ENCODE assay signal across 8 mouse cellular contexts in genomic region chr16:84835441-84835822, GRCm38 (mm10). TPM values are rescaled to one million over a fixed set of nuclear protein-coding genes. Genes with fewer than 3 reads are reported as not detected.
DNase-seq lines count a peak whose midpoint lies in the region; ATAC-seq and TF ChIP-seq lines count a peak whose summit lies in the region.

Gene Atp5j (minus strand): TSS chr16:84835625.

- peak within 1 kb of the TSS; percentile 70 for H3K4me2 ChIP-seq in embryonic facial prominence, embryonic 15.5 days (replicated peaks)
- H3K4me2 ChIP-seq in limb, embryonic 11.5 days (ENCODE audit: low read depth, severe bottlenecking): peak within 1 kb of the TSS; percentile 73
- peak within 1 kb of the TSS; percentile 76 for H3K4me2 ChIP-seq in midbrain, embryonic 12.5 days (replicated peaks)
- H3K4me2 ChIP-seq in stomach, embryonic 14.5 days (replicated peaks; ENCODE audit: low read depth, low read length): peak within 1 kb of the TSS; percentile 76

- H3K4me3 ChIP-seq in spleen, adult 2 months (ENCODE audit: extremely low read depth, insufficient read depth, insufficient read length): peak within 1 kb of the TSS; percentile 84
- H3K4me3 ChIP-seq in embryonic facial prominence, embryonic 15.5 days (replicated peaks): peak within 1 kb of the TSS; percentile 92
- peak within 1 kb of the TSS; percentile 93 for H3K4me3 ChIP-seq in limb, embryonic 11.5 days (ENCODE audit: low read depth, low read length)
- H3K4me3 ChIP-seq in midbrain, embryonic 12.5 days: peak within 1 kb of the TSS; percentile 85
- H3K4me3 ChIP-seq in stomach, embryonic 14.5 days (ENCODE audit: low read depth, low read length): peak within 1 kb of the TSS; percentile 90

- peak; percentile 73 for ATAC-seq in embryonic facial prominence, embryonic 15.5 days (ENCODE audit: insufficient number of reproducible peaks, low FRiP score, low TSS enrichment, low read depth)
- peak; percentile 67 for ATAC-seq in limb, embryonic 11.5 days (ENCODE audit: insufficient number of reproducible peaks, low FRiP score, low TSS enrichment, low read depth)
- peak; percentile 62 for ATAC-seq in midbrain, embryonic 12.5 days (ENCODE audit: low FRiP score, low read depth)
- ATAC-seq in stomach, embryonic 14.5 days (ENCODE audit: insufficient number of reproducible peaks, insufficient read depth, low FRiP score, low read depth): peak; percentile 65

- TF ChIP-seq CTCF in spleen, adult 2 months (IDR thresholded peaks at IDR 0.05; ENCODE audit: extremely low read depth, insufficient read depth, insufficient read length, insufficient replicate concordance): no peak

- H3K4me1 ChIP-seq in spleen, adult 2 months (ENCODE audit: control insufficient read depth, insufficient read depth, insufficient read length): no peaks in the 10 kb centered on the region; the same call in 1 of the 2 replicates
- peaks cover 23% of the 10 kb centered on the region for H3K4me1 ChIP-seq in embryonic facial prominence, embryonic 15.5 days
- H3K4me1 ChIP-seq in limb, embryonic 11.5 days (ENCODE audit: control insufficient read depth, insufficient read depth, low read length): 0 out of 2 replicates have a peak, but pooled peaks cover 3% of the 10 kb centered on the region
- peaks cover 21% of the 10 kb centered on the region for H3K4me1 ChIP-seq in midbrain, embryonic 12.5 days
- H3K4me1 ChIP-seq in stomach, embryonic 14.5 days (ENCODE audit: control insufficient read depth, insufficient read depth, low read length): peaks cover 20% of the 10 kb centered on the region; the same call in 1 of the 2 replicates

- no peaks in the 10 kb centered on the region for H3K9me3 ChIP-seq in embryonic facial prominence, embryonic 15.5 days (replicated peaks)
- H3K9me3 ChIP-seq in limb, embryonic 11.5 days (ENCODE audit: control insufficient read depth, low read length): no peaks in the 10 kb centered on the region
- no peaks in the 10 kb centered on the region for H3K9me3 ChIP-seq in midbrain, embryonic 12.5 days
- no peaks in the 10 kb centered on the region for H3K9me3 ChIP-seq in stomach, embryonic 14.5 days (ENCODE audit: control insufficient read depth, low read depth, low read length)

- peak; percentile 0; the same call in 1 of the 2 replicates for TF ChIP-seq POLR2A in spleen, adult 2 months (IDR thresholded peaks at IDR 0.05; ENCODE audit: low read depth, low read length)

- peak within 1 kb of the TSS; percentile 95 for H3K9ac ChIP-seq in embryonic facial prominence, embryonic 15.5 days
- peak within 1 kb of the TSS; percentile 99 for H3K9ac ChIP-seq in limb, embryonic 11.5 days (ENCODE audit: low read length)
- H3K9ac ChIP-seq in midbrain, embryonic 12.5 days (replicated peaks): peak within 1 kb of the TSS; percentile 92
- H3K9ac ChIP-seq in stomach, embryonic 14.5 days (replicated peaks; ENCODE audit: low read depth, low read length): peak within 1 kb of the TSS; percentile 96

- peak within 1 kb of the TSS; percentile 93 for H3K27ac ChIP-seq in spleen, adult 2 months (ENCODE audit: insufficient read depth, low read length)
- H3K27ac ChIP-seq in embryonic facial prominence, embryonic 15.5 days (replicated peaks): peak within 1 kb of the TSS; percentile 99
- peak within 1 kb of the TSS; percentile 95 for H3K27ac ChIP-seq in limb, embryonic 11.5 days (replicated peaks; ENCODE audit: low read depth, low read length)
- peak within 1 kb of the TSS; percentile 96 for H3K27ac ChIP-seq in midbrain, embryonic 12.5 days (replicated peaks)
- H3K27ac ChIP-seq in stomach, embryonic 14.5 days (ENCODE audit: low read length): peak within 1 kb of the TSS; percentile 97

- 0% methylated on average over 49 of the region's 57 CpGs for WGBS in spleen, adult 2 months
- WGBS in embryonic facial prominence, embryonic 15.5 days: under 1% methylated on average over 53 of the region's 57 CpGs
- WGBS in limb, embryonic 11.5 days: under 1% methylated on average over 44 of the region's 57 CpGs
- WGBS in midbrain, embryonic 12.5 days: under 1% methylated on average over 52 of the region's 57 CpGs
- WGBS in stomach, embryonic 14.5 days: 0% methylated on average over 46 of the region's 57 CpGs

- H3K36me3 ChIP-seq in spleen, adult 2 months (ENCODE audit: control insufficient read depth, insufficient read depth, low read length): peaks cover 14% of the 10 kb centered on the region
- peaks cover 23% of the 10 kb centered on the region for H3K36me3 ChIP-seq in embryonic facial prominence, embryonic 15.5 days
- H3K36me3 ChIP-seq in limb, embryonic 11.5 days (ENCODE audit: control insufficient read depth, insufficient read depth, low read length): peaks cover 10% of the 10 kb centered on the region
- H3K36me3 ChIP-seq in midbrain, embryonic 12.5 days: peaks cover 32% of the 10 kb centered on the region
- peaks cover 27% of the 10 kb centered on the region for H3K36me3 ChIP-seq in stomach, embryonic 14.5 days (ENCODE audit: control insufficient read depth, insufficient read depth, low read length)

- DNase-seq in spleen, adult 2 months (ENCODE audit: low read depth in 1 of 2, low spot score in 2 of 2): peak in 1 of 2 experiments; percentile 63
- DNase-seq in spleen, adult 12 weeks (ENCODE audit: low spot score): no peak
- peak; percentile 83 for DNase-seq in heart, adult 8-10 months (ENCODE audit: low spot score)
- peak; percentile 83 to 87 for DNase-seq in kidney, adult 8-10 months
- DNase-seq in limb, embryonic 11.5 days (ENCODE audit: low spot score): peak; percentile 85

- no peaks in the 10 kb centered on the region for H3K27me3 ChIP-seq in spleen, adult 2 months (ENCODE audit: control insufficient read depth, insufficient read depth, low read length)
- H3K27me3 ChIP-seq in embryonic facial prominence, embryonic 15.5 days: no peaks in the 10 kb centered on the region
- H3K27me3 ChIP-seq in limb, embryonic 11.5 days (ENCODE audit: control insufficient read depth, insufficient read depth, low read length): no peaks in the 10 kb centered on the region
- H3K27me3 ChIP-seq in midbrain, embryonic 12.5 days: no peaks in the 10 kb centered on the region
- H3K27me3 ChIP-seq in stomach, embryonic 14.5 days (ENCODE audit: control insufficient read depth, insufficient read depth, low read length): no peaks in the 10 kb centered on the region

RNA-seq across cellular contexts. Expression of gene Atp5j, which starts in this region (rescaled TPM):
- polyA plus RNA-seq in spleen, adult 2 months (2012; rRNA removed): 45.4 and 67.9 TPM in 2 replicates
- polyA plus RNA-seq in embryonic facial prominence, embryonic 15.5 days (2015; fragmentation: Nextera tagmentation; extraction: Ambion mirVana): 768 and 787 TPM in 2 replicates
- total RNA-seq in heart, adult 8-10 months (2022): 1,000 to 10,000 TPM; 1,420 to 1,989 (median 1,699) TPM
- polyA plus RNA-seq in limb, embryonic 11.5 days (2014; fragmentation: Nextera tagmentation; extraction: Ambion mirVana): 937 and 941 TPM in 2 replicates
- 695 and 706 TPM in 2 replicates for polyA plus RNA-seq in midbrain, embryonic 12.5 days (2016; fragmentation: Nextera tagmentation; extraction: Ambion mirVana)
- 856 and 951 TPM in 2 replicates for polyA plus RNA-seq in stomach, embryonic 14.5 days (2014; fragmentation: Nextera tagmentation; extraction: Ambion mirVana)

Comparison
In these comparisons a context has a peak if more than half of its experiments do, and no peak if none do; other contexts are left out.
1. RNA of gene Atp5j (polyA plus RNA-seq): 856 to 951 TPM in stomach, embryonic 14.5 days, 937 to 941 TPM in limb, embryonic 11.5 days, 768 to 787 TPM in embryonic facial prominence, embryonic 15.5 days and 695 to 706 TPM in midbrain, embryonic 12.5 days; 45.4 to 67.9 TPM in spleen, adult 2 months; every median in the first group is over 10 times any median in the second.
2. Peak in every context shown above with its lines, with median percentiles within 50 percentile points of each other: H3K27ac ChIP-seq, H3K4me3 ChIP-seq, ATAC-seq, H3K4me2 ChIP-seq and H3K9ac ChIP-seq.